Mouse (Mus musculus): ENCODE results near the gene Rhebl1. TPM values are rescaled to one million over a fixed set of nuclear protein-coding genes. Genes with fewer than 3 reads are reported as not detected.

Rhebl1 gene
- total RNA-seq, 2 experiments from 2014 or later = 0.92 to 2.2 TPM

GRCm38 (mm10) chr15:98883661-98884060 is 10.7 kb downstream of the Rhebl1 start:
- no peak overlapping the region for H3K27ac ChIP-seq
- DNase-seq = no peak
- H3K4me3 ChIP-seq = no peak overlapping the region
- TF ChIP-seq CTCF (IDR thresholded peaks at IDR 0.05) = no peak
- intact Hi-C loops (cut with DNase I) = loop anchor here (5.0 kb wide), 1 partner anchor 34 kb away; the partner anchor contains the start of gene Lmbr1l

- H3K4me3 ChIP-seq = peak overlapping the region; percentile 93
- TF ChIP-seq CTCF (IDR thresholded peaks at IDR 0.05) = no peak
- intact Hi-C loops (cut with DNase I) = loop anchor here (5.0 kb wide), 1 partner anchor 36 kb away; the partner anchor contains the start of gene Lmbr1l
- H3K27ac ChIP-seq = peak overlapping the region; percentile 93
- DNase-seq = no peak
Measured at GRCm38 (mm10) chr15:98881656-98882008, 12.7 kb downstream of the Rhebl1 start.

GRCm38 (mm10) chr15:98880978-98881655 is 13.2 kb downstream of the Rhebl1 start:
- DNase-seq = peak; percentile 95
- Histone ChIP-seq H3K27ac (peak overlapping the region; percentile 93), H3K4me3 (peak overlapping the region; percentile 93)
- peak; percentile 40; the same call in 1 of the 2 replicates for TF ChIP-seq CTCF (IDR thresholded peaks at IDR 0.05)
- intact Hi-C loops (cut with DNase I) = loop anchor here (5.0 kb wide), 1 partner anchor 36 kb away; the partner anchor contains the start of gene Lmbr1l

GRCm38 (mm10) chr15:98877331-98877730 is 17.0 kb downstream of the Rhebl1 start:
- Histone ChIP-seq H3K4me3 (no peak overlapping the region), H3K27ac (no peak overlapping the region)
- TF ChIP-seq CTCF (IDR thresholded peaks at IDR 0.05) = peak; percentile 93
- intact Hi-C loops (cut with DNase I) = loop anchor here (5.0 kb wide), 1 partner anchor 50 kb away; no protein-coding TSS in a partner anchor
- no peak for DNase-seq

- Histone ChIP-seq H3K27ac (peak overlapping the region; percentile 100), H3K4me3 (peak overlapping the region; percentile 92)
- intact Hi-C loops (cut with DNase I) = no loop called here
- TF ChIP-seq CTCF (IDR thresholded peaks at IDR 0.05) = peak; percentile 36
- peak; percentile 95 for DNase-seq
Measured at GRCm38 (mm10) chr15:98871916-98872888, 22.1 kb downstream of the Rhebl1 start.

- no peak for TF ChIP-seq CTCF (IDR thresholded peaks at IDR 0.05)
- intact Hi-C loops (cut with DNase I) = no loop called here
- Histone ChIP-seq H3K4me3 (peak within 1 kb of the TSS; percentile 92), H3K27ac (peak within 1 kb of the TSS; percentile 100)
- peak; percentile 62 for DNase-seq
Measured at GRCm38 (mm10) chr15:98871070-98871915, 23.0 kb downstream of the Rhebl1 start, which contains the start of gene Kmt2d. Kmt2d (minus strand) TSS chr15:98871204.

- Histone ChIP-seq H3K4me3 (peak overlapping the region; percentile 92), H3K27ac (peak overlapping the region; percentile 100)
- intact Hi-C loops (cut with DNase I) = no loop called here
- no peak for TF ChIP-seq CTCF (IDR thresholded peaks at IDR 0.05)
- DNase-seq = peak; percentile 78
Measured at GRCm38 (mm10) chr15:98870179-98871069, 23.9 kb downstream of the Rhebl1 start.

GRCm38 (mm10) chr15:98869342-98870178 is 24.8 kb downstream of the Rhebl1 start:
- no peak for TF ChIP-seq CTCF (IDR thresholded peaks at IDR 0.05)
- intact Hi-C loops (cut with DNase I) = loop anchor here (5.0 kb wide), 1 partner anchor 37 kb away; the partner anchor contains the start of gene Prkag1

GRCm38 (mm10) chr15:98868346-98869063 is 25.8 kb downstream of the Rhebl1 start:
- intact Hi-C loops (cut with DNase I) = loop anchor here (5.0 kb wide), 1 partner anchor 36 kb away; the partner anchor contains the start of gene Prkag1
- Histone ChIP-seq H3K4me3 (peak overlapping the region; percentile 92), H3K27ac (peak overlapping the region; percentile 100)
- no peak for TF ChIP-seq CTCF (IDR thresholded peaks at IDR 0.05)
- peak; percentile 16 for DNase-seq

More at GRCm38 (mm10) chr15:98869342-98870178, 24.8 kb downstream of the Rhebl1 start:
- peak overlapping the region; percentile 100 for H3K27ac ChIP-seq
- peak; percentile 35 for DNase-seq
- H3K4me3 ChIP-seq = peak overlapping the region; percentile 92

Measured in gastrocnemius, adult 2 months (tissue).